Mouse (Mus musculus) G1E (cell line): ENCODE measurements around the gene Cym. TPM values are rescaled to one million over a fixed set of nuclear protein-coding genes. Genes with fewer than 3 reads are reported as not detected.

Experiments
- ATAC-seq: 2 replicates; pipeline ENCODE4 v1.8.0; 2016; ENCODE audit warnings: mild to moderate bottlenecking; ENCODE audit not compliant: insufficient number of reproducible peaks, poor library complexity, low FRiP score, severe bottlenecking; ENCODE audit errors: extremely low read depth
- DNase-seq: peaks from one replicate; pipeline ENCODE4 v3.0.0; 2012; ENCODE audit warnings: low spot score
- H3K27me3 ChIP-seq: 2 replicates; pipeline ENCODE4 v1.6.1; 2012; ENCODE audit warnings: mild to moderate bottlenecking, low read length, inconsistent platforms; ENCODE audit not compliant: insufficient read depth
- H3K36me3 ChIP-seq: replicated peaks from 2 replicates; pipeline ENCODE3; 2012; ENCODE audit warnings: mild to moderate bottlenecking, inconsistent platforms
- H3K4me1 ChIP-seq: 2 replicates; pipeline ENCODE4 v1.6.1; 2012; ENCODE audit warnings: low read depth, low read length, inconsistent platforms, mixed read lengths; ENCODE audit not compliant: insufficient read depth
- H3K4me3 ChIP-seq: 2 replicates; pipeline ENCODE4 v1.5.1; 2012; ENCODE audit warnings: low read depth, mild to moderate bottlenecking, inconsistent platforms, low read length, moderate library complexity, mixed read lengths
- H3K9me3 ChIP-seq: replicated peaks from 2 replicates; pipeline ENCODE4 v1.6.1; 2012; ENCODE audit warnings: inconsistent platforms
- CTCF ChIP-seq: IDR thresholded peaks from 2 replicates; pipeline ENCODE4 v1.5.1; 2012; ENCODE audit warnings: low read depth, low read length, inconsistent platforms, mixed read lengths
- GATA1 ChIP-seq: IDR thresholded peaks from 2 replicates; pipeline ENCODE4 v1.6.1; 2012; ENCODE audit warnings: borderline replicate concordance, low read length, inconsistent platforms, mixed read lengths
- GATA2 ChIP-seq: IDR thresholded peaks from 2 replicates; pipeline ENCODE4 v1.6.1; 2012; ENCODE audit warnings: low read depth, low read length, inconsistent platforms, borderline replicate concordance
- POLR2AphosphoS5 ChIP-seq: IDR thresholded peaks from 2 replicates; pipeline ENCODE4 v1.6.1; 2012; ENCODE audit warnings: low read depth, low read length, inconsistent platforms; ENCODE audit not compliant: insufficient replicate concordance
- TAL1 ChIP-seq: conservative IDR thresholded peaks from 2 replicates; pipeline ENCODE4 v1.6.1; 2012; ENCODE audit warnings: low read depth, low read length, inconsistent platforms, mixed read lengths
- polyA plus RNA-seq: library from polyadenylated mRNA; stranded (reverse); fragments of >175 nt; gene quantifications from 2 replicates; pipeline ENCODE4 v1.2.3, GENCODE M21; 2012
- total RNA-seq, 2 experiments: library from RNA; stranded (forward) in 1 of 2; stranded (reverse) in 1 of 2; fragments of 200-1000 nt in 1 of 2; fragments of >200 nt in 1 of 2; fragmentation: Nextera tagmentation in 1 of 2; gene quantifications; 2 replicates each; pipeline ENCODE4 v1.2.3; 2014 to 2017

Gene Cym
- total and polyA plus RNA-seq, 3 experiments = not detected

DNA sequence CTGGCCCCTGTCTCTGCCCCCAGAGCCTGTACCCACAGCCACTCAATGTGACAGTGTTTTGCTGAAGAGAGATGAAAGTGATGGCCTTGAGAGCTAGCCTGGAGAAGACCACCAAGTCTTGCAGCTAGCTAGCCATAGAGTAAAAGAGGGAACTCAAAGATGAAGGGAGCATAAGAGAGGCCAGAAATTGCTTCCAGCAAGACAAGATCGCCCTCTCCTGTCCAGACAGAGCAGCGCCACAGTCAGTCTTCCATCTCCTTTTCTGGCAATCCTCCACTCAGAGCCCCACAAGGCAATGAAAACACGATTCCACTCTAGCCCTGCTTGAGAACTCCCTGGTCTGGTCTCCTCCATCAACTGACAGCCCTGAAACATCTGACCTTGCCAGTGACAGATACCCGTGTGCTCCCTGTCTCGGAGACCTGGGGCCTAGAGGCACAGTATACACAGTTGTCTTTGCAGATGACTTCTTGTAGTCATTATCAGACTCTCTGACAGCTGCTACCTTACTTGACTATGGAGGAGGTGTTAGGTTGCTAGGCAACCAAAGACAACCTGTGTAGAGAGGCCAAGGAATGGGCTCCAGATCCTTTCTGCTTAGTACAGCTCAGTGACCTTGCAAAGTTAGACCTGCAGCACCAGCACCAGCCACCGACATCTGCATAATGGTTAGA lies 33.2 kb downstream of the Cym start:
- TF ChIP-seq CTCF (no peak), GATA1 (no peak), GATA2 (no peak)
- no peaks in the 10 kb centered on the region for H3K4me1 ChIP-seq
- H3K4me3 ChIP-seq = no peak overlapping the region
- H3K36me3 ChIP-seq = no peaks in the 10 kb centered on the region
- H3K27me3 ChIP-seq = no peaks in the 10 kb centered on the region
- no peaks in the 10 kb centered on the region for H3K9me3 ChIP-seq
- DNase-seq (no peak), ATAC-seq (no peak)

DNA sequence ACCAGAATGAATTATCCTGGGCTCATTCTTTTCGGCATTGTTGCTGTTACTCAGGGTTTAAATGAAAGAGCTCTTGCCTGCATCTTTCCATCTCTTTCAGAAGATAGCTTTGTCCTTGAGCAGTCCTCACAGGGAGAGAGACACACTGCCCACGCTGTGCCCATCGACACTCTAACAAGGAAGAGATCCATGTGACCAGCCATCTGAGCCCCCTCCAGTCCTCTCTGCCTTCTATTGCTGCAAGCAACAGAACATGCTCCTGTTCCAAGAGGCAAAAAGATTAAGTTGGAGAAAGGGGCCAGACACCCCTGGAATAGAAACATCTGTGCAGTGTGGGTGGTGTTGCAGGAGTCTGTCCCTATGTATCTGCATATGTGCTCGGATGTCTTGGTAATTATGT lies 34.5 kb downstream of the Cym start:
- Histone ChIP-seq H3K9me3 (no peaks in the 10 kb centered on the region), H3K27me3 (0 out of 2 replicates have a peak, but pooled peaks cover 2% of the 10 kb centered on the region), H3K4me1 (no peaks in the 10 kb centered on the region), H3K36me3 (no peaks in the 10 kb centered on the region), H3K4me3 (no peak overlapping the region)
- TF ChIP-seq GATA2 (no peak), GATA1 (no peak), TAL1 (no peak), POLR2AphosphoS5 (no peak), CTCF (no peak)
- ATAC-seq (no peak), DNase-seq (no peak)

GRCm38 (mm10) chr3:107185597-107185996 lies 35.9 kb downstream of the Cym start:
- Histone ChIP-seq H3K4me1 (no peaks in the 10 kb centered on the region), H3K27me3 (0 out of 2 replicates have a peak, but pooled peaks cover 2% of the 10 kb centered on the region), H3K4me3 (no peak overlapping the region), H3K36me3 (no peaks in the 10 kb centered on the region), H3K9me3 (no peaks in the 10 kb centered on the region)
- DNase-seq (no peak), ATAC-seq (no peak)
- no peak for TF ChIP-seq TAL1
- no peak for TF ChIP-seq POLR2AphosphoS5
- TF ChIP-seq CTCF = no peak
- no peak for TF ChIP-seq GATA2
- no peak for TF ChIP-seq GATA1

- DNase-seq = no peak
- H3K27me3 ChIP-seq = 0 out of 2 replicates have a peak, but pooled peaks cover 2% of the 10 kb centered on the region
These were observed 38.4 kb downstream of the Cym start for GRCm38 (mm10) chr3:107183178-107183577.

DNA sequence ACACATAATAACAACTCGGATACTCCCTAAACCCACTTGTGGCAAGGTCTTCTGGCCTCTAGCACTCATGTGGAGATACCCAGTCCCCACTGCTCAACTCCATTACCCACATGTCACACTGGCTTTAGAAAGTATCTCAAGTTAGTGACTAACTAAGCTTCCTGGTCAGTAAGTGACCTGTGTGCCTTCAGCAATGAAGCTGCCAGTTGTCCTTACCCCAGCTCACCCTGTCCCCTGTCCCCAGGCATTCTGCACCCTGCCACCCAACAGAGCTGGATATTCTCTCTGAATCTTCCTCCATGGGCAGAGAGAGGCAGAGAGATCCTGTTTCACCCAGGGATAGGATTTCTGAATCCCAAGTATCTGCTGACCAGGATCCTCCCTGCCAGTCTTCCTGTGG lies 38.8 kb downstream of the Cym start, which contains the start of gene Kcna10:
Kcna10 (plus strand) TSS at position 301 of the 400 bp plus-strand sequence.
- no peak within 1 kb of the TSS for H3K4me3 ChIP-seq
- DNase-seq = no peak
- H3K9me3 ChIP-seq = no peaks in the 10 kb centered on the region
- H3K4me1 ChIP-seq = no peaks in the 10 kb centered on the region
- TF ChIP-seq POLR2AphosphoS5 = no peak
- TF ChIP-seq TAL1 = no peak
- TF ChIP-seq GATA1 = no peak
- no peak for TF ChIP-seq GATA2
- no peak for TF ChIP-seq CTCF
- H3K36me3 ChIP-seq = no peaks in the 10 kb centered on the region
- 0 out of 2 replicates have a peak, but pooled peaks cover 2% of the 10 kb centered on the region for H3K27me3 ChIP-seq
- ATAC-seq = no peak

More at GRCm38 (mm10) chr3:107183178-107183577, 38.4 kb downstream of the Cym start:
- TF ChIP-seq CTCF (no peak), TAL1 (no peak), GATA2 (no peak), POLR2AphosphoS5 (no peak), GATA1 (no peak)
- H3K4me1 ChIP-seq = no peaks in the 10 kb centered on the region
- no peak for ATAC-seq
- H3K4me3 ChIP-seq = no peak overlapping the region
- no peaks in the 10 kb centered on the region for H3K9me3 ChIP-seq
- no peaks in the 10 kb centered on the region for H3K36me3 ChIP-seq

GRCm38 (mm10) chr3:107180860-107181259 lies 40.7 kb downstream of the Cym start:
- H3K9me3 ChIP-seq = no peaks in the 10 kb centered on the region
- TF ChIP-seq GATA2 = no peak
- no peak for TF ChIP-seq GATA1
- TF ChIP-seq CTCF = no peak
- no peak for TF ChIP-seq POLR2AphosphoS5
- TF ChIP-seq TAL1 = no peak
- H3K4me1 ChIP-seq = no peaks in the 10 kb centered on the region
- 0 out of 2 replicates have a peak, but pooled peaks cover 2% of the 10 kb centered on the region for H3K27me3 ChIP-seq
- ATAC-seq (no peak), DNase-seq (no peak)
- no peaks in the 10 kb centered on the region for H3K36me3 ChIP-seq
- H3K4me3 ChIP-seq = no peak overlapping the region
